Mouse (Mus musculus) thymus, adult 18-20 months (tissue): Measurements from ENCODE around the gene Mlana.

ENCODE experiments used
- DNase-seq, 2 experiments: peaks; one replicate each; pipeline ENCODE4 v3.0.0; 2022; ENCODE audit warnings: mixed read lengths in 2 of 2

The Mlana gene

DNA sequence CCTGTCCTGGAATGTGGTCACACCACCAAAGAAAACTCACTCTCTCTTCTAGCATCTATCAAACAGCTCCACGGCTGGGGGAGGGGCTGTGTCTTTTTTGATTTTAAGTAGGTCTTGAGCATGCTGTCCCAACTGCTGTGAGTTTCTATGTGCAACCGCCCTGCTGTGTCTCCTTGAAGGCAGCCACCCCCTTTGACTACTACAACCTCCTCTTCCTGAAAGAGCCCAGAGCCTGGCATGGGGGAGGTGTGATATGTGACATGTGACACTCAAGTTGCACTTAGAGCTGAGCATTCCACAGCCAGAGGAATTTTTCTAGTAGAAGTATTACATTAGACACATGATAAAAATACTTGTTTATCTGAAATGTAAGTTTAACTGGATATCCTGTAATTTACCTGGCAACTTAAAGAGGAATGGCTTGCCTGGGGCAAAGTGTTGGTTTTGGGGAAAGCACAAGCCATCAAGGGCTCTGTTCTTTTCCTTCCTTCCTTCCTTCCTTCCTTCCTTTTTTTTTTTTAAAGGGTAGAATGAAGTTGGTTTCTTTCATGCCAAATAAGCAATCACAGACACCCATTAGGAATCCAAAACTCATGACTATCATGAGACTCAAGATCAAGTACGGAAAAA lies at the start of gene Mlana:
TSS of gene Mlana (plus strand) at position 580 of the 630 bp plus-strand sequence.
- DNase-seq, result no peak

- no peak for DNase-seq
Observed at GRCm38 (mm10) chr19:29648550-29648914, 49.1 kb upstream of the Mlana start.

DNA sequence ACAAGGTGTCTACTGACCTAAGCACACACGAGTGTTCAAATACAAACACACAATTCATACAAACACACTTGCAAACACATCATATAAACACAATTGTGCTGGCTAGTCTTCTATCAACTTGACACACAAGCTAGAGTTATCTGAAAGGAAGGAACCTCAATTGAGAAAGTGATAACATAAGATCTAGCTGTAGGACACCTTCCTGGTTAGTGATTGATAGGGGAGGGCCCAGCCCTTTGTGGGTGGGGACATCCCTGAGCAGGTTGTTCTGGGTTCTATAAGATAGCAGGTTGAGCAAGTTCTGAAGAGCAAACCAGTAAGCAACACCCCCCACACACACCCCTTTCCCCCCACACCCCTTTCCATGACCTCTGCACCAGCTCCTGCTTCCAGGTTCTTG lies 47.9 kb upstream of the Mlana start:
- no peak for DNase-seq

- DNase-seq, result no peak
Observed at GRCm38 (mm10) chr19:29653768-29654265, 43.8 kb upstream of the Mlana start.

- DNase-seq, result no peak
Observed at GRCm38 (mm10) chr19:29655148-29655547, 42.5 kb upstream of the Mlana start.

GRCm38 (mm10) chr19:29656029-29656428 lies 41.6 kb upstream of the Mlana start:
- DNase-seq, result no peak

GRCm38 (mm10) chr19:29656620-29657019 lies 41.0 kb upstream of the Mlana start:
- DNase-seq, result no peak

GRCm38 (mm10) chr19:29657033-29657432 lies 40.6 kb upstream of the Mlana start:
- no peak for DNase-seq

- DNase-seq, result no peak
Observed at GRCm38 (mm10) chr19:29657558-29657957, 40.1 kb upstream of the Mlana start.

DNA sequence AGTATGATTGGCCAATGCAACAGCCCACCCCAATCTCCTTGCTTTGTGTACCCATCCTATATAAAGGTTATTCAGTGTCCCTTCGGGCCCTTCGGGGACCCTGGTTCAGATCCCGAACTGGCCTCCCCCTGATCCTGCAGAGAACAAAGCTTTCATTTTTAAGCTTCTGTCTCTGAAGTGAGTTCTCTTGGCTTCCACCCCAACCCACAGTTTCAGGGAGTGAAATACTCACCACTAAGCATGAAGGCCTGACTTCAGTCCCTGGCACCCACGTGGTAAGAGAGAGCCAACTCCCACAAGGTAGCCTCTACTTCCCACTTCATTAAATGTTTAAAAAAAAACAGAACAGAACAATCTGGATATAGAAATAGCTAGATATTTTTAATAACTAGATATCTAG lies 38.8 kb upstream of the Mlana start:
- no peak for DNase-seq

DNA sequence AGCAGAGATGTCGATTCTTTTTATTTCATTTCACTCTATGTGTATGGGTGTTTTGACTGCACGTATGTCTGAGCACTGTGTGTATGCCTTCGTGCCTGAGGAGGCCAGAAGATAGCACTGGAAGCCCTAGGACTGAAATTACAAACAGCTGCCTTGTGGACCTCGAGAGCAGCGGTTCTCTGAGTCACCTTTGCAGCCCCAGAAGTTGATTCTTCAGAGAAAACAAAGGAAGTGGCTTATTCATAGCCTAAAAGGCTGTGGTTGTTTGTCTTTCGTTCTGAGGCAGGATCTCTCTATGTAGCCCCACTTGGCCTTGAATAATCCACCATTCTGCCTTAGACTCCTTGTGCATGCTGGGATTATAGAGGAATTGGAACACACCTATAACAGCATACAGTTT lies 37.9 kb upstream of the Mlana start:
- no peak for DNase-seq

- DNase-seq, result no peak
Observed at GRCm38 (mm10) chr19:29660835-29661764, 36.5 kb upstream of the Mlana start.

GRCm38 (mm10) chr19:29661974-29662580 lies 35.5 kb upstream of the Mlana start:
- DNase-seq, result no peak

- no peak for DNase-seq
Observed at GRCm38 (mm10) chr19:29663780-29664179, 33.8 kb upstream of the Mlana start.

DNA sequence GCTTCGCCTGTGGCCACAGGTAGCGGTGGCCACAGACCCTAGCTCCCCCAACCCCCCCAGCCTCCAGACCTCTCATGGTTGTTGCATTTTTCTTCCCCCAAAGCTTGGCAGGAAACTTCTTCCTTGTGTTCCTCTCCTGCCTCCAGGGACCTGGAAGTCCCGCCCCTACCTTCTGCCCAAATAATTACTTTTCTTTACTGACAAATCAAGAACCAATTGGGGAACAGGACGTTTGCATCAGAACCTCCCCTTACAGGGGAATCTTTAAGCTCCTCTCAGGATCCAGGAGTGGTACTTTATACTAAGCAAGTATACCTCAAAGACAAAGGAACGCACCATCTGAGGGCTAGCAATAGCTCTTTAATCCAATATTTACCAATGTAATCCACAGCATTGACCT lies 32.7 kb upstream of the Mlana start:
- no peak for DNase-seq

- DNase-seq, result no peak
Observed at GRCm38 (mm10) chr19:29666164-29666563, 31.5 kb upstream of the Mlana start.

DNA sequence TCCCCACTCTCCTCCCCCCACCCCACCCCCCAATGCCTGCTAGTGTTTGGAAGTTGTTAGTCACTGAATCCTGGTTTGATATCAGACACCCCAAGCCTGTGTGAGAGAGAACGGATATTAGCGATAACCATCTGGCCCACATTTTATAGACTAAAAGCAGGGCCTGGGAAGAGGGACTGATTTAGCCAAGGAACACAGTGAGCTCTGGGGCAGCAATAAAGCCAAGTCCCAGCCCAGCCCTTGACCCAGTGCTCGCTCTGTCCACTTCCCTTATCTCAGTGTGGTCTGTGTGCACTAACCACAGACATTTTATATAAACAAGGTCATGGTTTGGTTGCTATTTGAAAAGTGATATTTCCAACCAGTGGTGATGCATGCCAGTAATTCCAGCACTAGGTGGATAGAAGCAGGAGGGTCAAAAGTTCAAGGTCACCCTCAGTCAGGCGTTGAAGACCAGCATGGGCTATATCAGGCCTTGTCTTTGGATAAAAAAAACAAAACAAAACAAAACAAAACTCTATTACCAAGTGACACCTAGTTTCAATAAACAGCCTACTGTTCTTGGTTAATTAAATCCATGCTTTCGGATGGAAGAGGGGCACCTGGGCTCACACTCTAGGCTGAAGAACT lies 30.5 kb upstream of the Mlana start:
- DNase-seq, result no peak

- DNase-seq, result no peak
Observed at GRCm38 (mm10) chr19:29668135-29668534, 29.5 kb upstream of the Mlana start.

GRCm38 (mm10) chr19:29670247-29670646 lies 27.4 kb upstream of the Mlana start:
- DNase-seq, result no peak

DNA sequence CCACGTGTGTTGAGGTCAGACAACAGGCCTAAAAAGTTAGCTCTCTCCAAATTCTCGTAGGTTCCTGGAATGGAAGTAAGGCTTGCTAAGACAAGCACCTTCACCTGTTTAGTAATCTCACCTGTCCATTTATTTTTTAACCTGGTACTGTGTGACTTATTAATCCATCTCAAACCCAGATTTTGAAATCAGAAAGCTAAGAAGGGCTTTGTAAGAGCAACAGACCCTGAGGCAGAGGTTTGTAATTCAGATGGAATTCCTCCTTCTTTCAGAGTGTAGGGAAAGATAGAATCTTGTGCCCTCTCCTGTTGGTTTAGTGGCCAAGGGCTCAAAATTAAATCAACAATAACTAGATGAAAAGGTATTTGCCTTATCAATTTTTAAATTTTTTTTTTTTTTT lies 26.5 kb upstream of the Mlana start:
- no peak for DNase-seq

DNA sequence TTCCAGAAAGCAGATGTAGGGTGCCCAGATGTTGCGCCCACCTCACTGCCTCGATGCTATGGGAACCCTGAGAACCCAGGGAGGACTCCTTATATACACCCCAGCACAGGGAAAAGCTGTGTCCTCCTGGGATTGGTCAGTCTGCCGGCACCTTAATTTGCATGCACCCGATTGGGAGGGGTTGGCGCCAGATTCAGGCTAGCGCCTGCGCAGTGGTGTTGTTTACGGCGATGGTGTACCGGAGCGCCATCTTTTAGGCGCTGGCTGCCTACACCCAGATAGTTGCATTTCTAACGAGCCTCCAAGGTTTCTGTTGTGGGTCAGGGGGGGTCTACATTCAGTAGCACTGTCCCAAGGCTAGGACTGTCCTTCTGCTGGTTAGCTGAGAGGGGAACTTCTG lies 25.0 kb upstream of the Mlana start:
- no peak for DNase-seq

GRCm38 (mm10) chr19:29674946-29675345 lies 22.7 kb upstream of the Mlana start:
- DNase-seq, result no peak

GRCm38 (mm10) chr19:29675562-29676078 lies 22.0 kb upstream of the Mlana start:
- no peak for DNase-seq
